Mouse (Mus musculus) embryo, embryonic 9.5 days (tissue): ENCODE data around the gene Olfr823.
"Not testable (repeated sequence)": the region's sequence is repeated elsewhere in the genome, so short reads cannot be mapped to it uniquely, and the experiment has no call there.

Source experiments
- DNase-seq: peaks from one replicate; pipeline ENCODE4 v3.0.0-alpha.2; 2017; ENCODE audit errors: extremely low spot score

Olfr823 gene

DNA sequence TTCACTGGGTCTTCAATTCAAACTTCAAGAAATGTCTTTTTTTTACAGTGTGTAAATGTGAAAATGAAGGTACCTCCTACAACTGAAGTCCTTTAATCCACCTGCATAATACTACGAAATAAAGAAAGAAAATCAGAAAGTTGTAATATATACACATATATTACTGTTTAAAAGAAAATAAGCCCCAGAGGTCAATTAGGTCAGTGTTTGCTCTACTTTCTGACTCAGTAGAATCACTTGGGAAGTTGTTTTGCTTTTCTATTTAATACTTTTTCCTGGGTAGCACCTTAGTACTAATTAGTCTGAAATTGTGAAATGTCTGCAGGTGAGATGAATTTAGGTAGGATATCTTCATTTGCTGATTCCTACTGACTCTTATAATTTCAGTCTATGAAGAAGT lies at the start of gene Olfr823:
Gene Olfr823, minus strand, starts transcription at position 101 of the 400 bp plus-strand sequence.
- DNase-seq = not testable (repeated sequence)

DNA sequence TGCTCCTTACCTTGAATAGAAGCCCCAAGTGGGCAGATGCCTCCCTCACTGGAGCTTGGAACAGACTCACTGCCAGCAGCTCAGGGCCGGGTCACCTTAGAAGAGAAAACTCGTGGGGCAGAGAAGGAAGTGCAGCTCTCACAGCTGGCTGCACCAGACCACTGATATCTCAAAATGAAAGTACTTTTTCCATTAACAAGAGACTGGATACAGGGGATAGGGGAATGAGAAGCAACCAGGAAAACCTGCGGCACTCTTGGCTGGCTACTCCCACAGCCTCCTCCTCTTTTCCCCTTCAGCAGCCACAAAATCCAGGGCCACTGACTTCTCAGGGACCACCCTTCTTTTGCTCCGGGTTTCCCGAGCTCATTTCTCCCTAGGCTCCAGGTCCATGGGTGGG lies 28.9 kb upstream of the Olfr823 start:
- no peak for DNase-seq

DNA sequence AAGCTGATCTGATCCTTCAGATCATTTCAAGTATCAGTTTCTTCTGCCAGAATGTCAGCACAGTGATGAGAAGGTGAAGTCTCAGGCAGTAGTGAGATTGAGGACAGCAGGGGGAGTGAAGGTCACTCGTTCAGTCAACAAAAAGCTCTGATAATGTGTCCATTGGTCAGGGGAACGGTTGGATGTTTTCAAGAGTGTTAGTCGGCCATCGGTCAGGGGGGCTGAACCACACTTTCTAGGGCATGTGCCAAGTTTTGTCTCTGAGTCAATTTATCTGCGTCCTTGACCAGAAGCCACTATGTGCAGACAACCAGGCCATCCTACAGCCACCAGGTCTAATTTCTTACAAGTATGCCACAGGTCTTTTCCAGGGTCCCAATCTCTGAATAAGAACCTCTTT lies 27.3 kb upstream of the Olfr823 start:
- not testable (repeated sequence) for DNase-seq

DNA sequence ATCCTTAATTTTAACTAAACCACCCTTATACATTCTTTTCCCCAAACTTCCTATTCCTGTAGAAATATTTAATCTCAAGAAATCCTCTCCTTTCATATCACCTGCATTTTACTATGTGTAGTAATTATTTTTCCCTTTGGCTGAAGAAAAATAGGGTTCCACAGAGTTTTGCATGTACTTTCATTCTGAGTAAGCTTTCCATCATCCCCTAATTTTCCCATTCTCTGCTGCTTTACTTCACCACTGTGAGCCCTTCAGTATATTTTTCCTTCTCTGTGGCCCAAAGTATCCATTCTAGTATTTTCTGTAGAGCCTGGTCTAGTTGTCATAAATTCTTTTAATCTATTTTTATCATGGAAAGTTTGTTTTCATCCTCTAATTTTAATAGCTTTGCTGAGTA lies 19.6 kb upstream of the Olfr823 start:
- DNase-seq = no peak

DNA sequence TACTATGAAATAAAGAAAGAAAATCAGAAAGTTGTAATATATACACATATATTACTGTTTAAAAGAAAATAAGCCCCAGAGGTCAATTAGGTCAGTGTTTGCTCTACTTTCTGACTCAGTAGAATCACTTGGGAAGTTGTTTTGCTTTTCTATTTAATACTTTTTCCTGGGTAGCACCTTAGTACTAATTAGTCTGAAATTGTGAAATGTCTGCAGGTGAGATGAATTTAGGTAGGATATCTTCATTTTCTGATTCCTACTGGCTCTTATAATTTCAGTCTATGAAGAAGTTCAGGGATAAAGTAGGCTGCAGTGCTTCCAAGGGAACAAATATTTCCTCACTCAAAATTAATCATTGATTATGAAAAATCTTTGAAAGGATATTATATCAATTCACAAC lies 14.7 kb upstream of the Olfr823 start, which contains the start of gene Olfr824:
Gene Olfr824, minus strand, starts transcription at position 101 of the 400 bp plus-strand sequence.
- not testable (repeated sequence) for DNase-seq

DNA sequence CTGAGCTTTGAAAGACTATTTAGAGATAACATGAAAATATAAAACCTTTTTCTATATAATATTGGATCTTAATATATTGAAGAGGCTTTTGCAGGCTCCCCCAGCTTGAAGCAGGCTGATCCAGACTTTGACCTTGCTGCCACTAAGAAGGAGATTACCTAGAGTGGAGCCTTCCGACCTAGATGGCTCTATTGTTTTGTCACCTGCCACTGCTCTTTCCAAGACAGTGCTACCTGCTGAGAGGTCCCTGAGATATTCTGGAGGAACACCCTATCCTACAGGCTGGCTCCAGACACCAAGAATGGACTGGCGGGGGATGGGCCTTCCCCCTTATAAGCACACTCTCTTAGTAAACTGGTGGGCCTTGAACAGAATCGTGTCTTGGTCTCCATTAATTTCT lies 862 bp upstream of the Olfr823 start:
- DNase-seq = not testable (repeated sequence)

DNA sequence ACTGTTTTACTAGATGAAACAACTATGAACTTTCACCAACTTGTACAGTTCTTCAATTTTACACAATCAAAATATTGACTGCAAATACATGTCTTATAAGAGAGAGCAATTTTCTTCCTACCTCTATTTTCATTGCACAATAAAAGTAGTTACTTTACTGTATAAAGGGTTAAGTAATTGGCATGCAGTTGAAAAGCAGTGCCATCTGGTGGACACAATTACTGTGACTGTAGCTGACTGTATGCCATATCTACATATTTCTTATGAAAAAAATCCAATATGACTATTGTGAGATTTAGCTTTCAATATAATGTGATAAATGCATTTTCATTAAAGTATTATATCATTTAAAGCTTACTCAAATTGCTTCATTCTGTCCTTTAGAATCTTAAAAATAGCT lies 19.1 kb downstream of the Olfr823 start:
- no peak for DNase-seq

DNA sequence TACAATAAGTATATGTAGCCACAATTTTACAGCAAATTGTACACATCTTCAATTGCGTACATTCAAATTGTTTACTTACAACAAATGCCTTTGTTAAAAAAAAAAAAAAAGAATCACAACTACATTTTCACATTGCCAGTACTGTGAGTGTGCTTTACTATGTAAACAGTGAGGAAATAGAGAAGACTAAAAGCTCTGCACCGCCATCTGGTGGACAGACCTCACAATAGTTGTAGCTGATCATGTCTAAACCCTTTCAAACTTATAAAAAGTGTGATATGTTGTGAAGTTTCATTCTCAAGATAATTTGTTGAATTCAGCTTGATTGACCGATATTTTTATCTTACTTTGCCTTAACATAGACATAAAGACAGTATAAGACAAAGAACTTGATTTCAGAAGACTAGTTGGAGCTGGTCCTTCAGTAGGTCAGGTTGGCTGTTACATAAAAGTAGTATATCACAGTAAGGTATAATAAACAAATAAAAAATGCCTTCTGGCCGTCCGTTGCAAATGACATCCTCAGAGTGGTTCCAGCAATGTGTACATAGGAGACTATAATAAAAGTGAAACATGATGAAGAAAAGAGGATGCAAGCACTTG lies 22.2 kb downstream of the Olfr823 start:
- DNase-seq = peak; percentile 37

DNA sequence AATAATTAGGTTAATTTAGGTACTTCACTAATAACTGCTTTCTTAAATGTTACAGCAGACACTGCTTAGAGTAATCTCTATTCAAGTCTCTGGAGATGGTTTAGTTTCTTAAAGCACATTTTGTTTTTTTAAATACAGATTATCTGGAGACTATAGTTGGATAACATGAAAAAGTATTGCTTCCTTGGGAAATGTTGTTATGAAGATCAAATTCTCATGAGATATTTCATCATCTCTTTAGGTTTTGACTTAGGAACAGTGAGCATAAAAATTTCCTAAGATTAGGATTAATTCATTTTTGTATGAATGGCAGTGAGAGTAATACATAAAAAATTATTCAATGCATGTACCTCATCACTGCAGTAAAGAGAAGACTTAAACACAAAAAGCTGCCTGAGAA lies 44.3 kb downstream of the Olfr823 start, which contains the start of gene Olfr822:
Gene Olfr822, plus strand, starts transcription at position 301 of the 400 bp plus-strand sequence.
- DNase-seq = no peak
